Mouse (Mus musculus) bone marrow, adult 2 months (tissue): ENCODE data around the gene 2610318N02Rik.

Experiments
- CTCF ChIP-seq: fragments of 200-500 bp; IDR thresholded peaks from 2 replicates; pipeline ENCODE4 v1.5.1; 2011; ENCODE audit warnings: low read length, control low read depth; ENCODE audit not compliant: control insufficient read depth, insufficient read depth
- POLR2A ChIP-seq: fragments of 200-500 bp; IDR thresholded peaks from 2 replicates; pipeline ENCODE4 v1.6.1; 2011; ENCODE audit warnings: low read depth, mild to moderate bottlenecking, control low read depth, low read length, borderline replicate concordance; ENCODE audit not compliant: control insufficient read depth

DNA sequence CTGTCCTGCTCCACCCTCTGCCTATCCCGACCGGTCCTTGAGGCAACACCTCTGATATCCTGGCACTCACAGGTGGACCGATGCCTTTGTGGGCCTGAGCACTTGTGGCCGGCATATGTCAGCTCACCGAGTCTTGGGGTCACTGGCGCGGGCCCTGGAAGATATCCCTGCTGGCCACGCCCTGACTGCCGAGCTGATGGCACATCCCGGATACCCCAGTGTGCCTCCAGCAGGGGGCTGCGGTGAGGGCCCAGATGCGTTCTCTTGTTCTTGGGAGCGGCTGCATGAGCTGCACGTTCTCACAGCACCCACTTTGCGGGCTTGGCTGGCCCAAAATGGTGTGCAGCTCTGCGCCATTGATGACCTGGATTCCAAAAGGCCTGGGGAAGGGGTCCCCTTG is 23.1 kb upstream of the 2610318N02Rik start:
- TF ChIP-seq CTCF (no peak), POLR2A (no peak)
